Mouse (Mus musculus): ENCODE measurements around the gene Prune1.

DNA sequence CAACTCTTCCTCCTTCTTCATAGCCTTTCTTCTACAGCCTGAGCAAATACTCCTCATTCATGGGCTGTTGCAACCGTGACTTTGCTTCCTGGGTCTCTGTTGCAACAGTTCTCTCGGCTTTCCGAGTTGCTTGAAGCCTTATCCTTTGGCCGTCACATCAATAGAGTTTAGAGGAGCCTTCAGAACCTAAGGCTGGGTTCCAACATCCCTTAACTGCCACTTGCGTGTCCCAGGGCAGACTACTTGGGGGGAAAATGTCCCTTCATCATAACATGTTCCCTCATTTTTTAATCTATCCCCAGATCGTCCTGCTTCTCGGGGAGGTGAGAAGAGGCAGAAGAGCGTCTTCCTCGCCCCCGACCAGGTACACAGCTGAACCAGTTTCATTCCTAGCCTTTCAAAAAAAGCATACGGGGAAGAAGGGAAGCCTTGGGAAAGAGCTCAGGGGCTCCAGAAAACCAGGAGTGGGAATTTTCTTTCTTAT lies 547 bp upstream of the Prune1 start:
- TF ChIP-seq CTCF (conservative IDR thresholded peaks at IDR 0.05 in 1 of 2, IDR thresholded peaks at IDR 0.05 in 1 of 2; ENCODE audit: low read depth in 2 of 2, low read length in 2 of 2) (no peak), NRF1 (IDR thresholded peaks at IDR 0.05; ENCODE audit: low read depth, low read length) (no peak), GABPA (IDR thresholded peaks at IDR 0.05; ENCODE audit: insufficient replicate concordance, low read depth, low read length) (no peak)
